Mouse (Mus musculus): ENCODE measurements around the gene Bend7.

DNA sequence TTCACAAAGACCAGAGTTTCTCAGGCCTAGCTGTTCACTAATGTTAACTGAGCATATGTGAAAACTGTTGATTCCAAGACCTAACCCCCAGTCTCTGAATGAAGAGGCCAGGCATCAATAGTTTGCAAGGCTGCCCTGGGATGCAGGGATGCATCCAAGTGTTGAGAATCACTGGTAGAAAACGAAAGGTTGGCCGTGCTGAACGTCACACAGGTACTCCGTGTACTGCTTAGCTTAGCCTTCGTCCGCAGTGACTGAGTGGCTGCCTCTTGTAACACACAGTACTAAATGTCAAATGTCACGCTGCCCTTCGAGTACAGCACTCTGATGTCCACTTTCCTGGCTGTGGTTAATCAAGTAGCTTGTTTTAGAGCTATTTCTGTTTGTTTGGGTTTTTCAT, 46.0 kb upstream of the Bend7 start:
- TF ChIP-seq CTCF (IDR thresholded peaks at IDR 0.05; ENCODE audit: low read depth), result no peak
- no peak for TF ChIP-seq EP300 (IDR thresholded peaks at IDR 0.05; ENCODE audit: low read depth)

Measured in liver, embryonic 14.5 days (tissue).